Mouse (Mus musculus): ENCODE data around the gene Mapk8ip2.
"Not testable (repeated sequence)": the region's sequence is repeated elsewhere in the genome, so short reads cannot be mapped to it uniquely, and the experiment has no call there.

The Mapk8ip2 gene

GRCm38 (mm10) chr15:89453865-89454478 lies at the start of gene Mapk8ip2:
Gene Mapk8ip2 (plus strand): TSS chr15:89453913.
- DNase-seq: peak in 1 of 2 experiments; percentile 33

- no peak for DNase-seq
These were observed 48.7 kb upstream of the Mapk8ip2 start for GRCm38 (mm10) chr15:89404831-89405623.

- DNase-seq: no peak
These were observed 47.0 kb upstream of the Mapk8ip2 start for GRCm38 (mm10) chr15:89406691-89407090.

DNA sequence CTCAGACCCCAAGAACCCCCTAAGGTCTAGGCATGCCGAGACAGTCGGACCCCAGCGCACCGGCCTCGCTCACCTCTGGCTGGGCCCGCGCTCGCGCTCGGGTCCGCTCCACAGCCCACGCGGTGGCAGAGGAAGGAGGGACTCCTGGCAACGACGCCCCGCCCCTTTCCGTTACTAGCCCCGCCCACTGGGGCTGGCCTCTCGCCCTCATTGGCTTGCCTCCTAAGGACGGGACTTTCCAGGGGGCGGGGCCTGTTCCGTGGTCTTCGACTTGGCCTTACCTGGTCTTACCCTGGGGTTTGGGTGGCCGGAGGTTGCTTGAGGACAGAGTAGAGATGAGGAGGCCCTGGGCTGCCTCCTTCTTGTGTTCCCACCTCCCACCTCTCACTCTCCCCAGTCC lies 43.6 kb upstream of the Mapk8ip2 start, which contains the start of gene Syce3:
TSS of gene Syce3 (minus strand) at position 386 of the 400 bp plus-strand sequence.
- DNase-seq: no peak

DNA sequence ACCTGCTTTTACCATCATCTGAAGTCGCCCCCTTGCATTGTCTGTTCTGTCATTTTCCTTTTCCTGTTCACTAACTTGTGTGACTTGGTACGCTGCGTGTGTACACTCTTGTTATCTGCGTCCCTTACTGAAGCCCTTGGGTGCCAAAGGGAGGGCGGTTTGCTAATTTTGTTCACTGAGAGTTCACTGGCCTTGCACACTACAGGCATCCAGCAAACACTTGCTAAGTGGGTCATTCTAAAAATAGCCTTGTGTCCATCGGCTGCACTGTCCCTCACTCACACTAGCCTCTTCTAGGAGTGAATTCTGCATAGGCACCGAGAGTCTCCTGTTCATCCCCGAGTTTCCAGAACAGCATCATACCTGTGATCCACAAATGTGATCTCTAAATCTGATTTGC lies 38.4 kb upstream of the Mapk8ip2 start:
- no peak for DNase-seq

- DNase-seq: no peak
These were observed 31.8 kb upstream of the Mapk8ip2 start for GRCm38 (mm10) chr15:89421938-89422337.

GRCm38 (mm10) chr15:89424621-89425020 lies 29.1 kb upstream of the Mapk8ip2 start:
- DNase-seq: no peak

- DNase-seq: peak; percentile 41 to 44
These were observed 28.0 kb upstream of the Mapk8ip2 start, which contains the start of gene Cpt1b for GRCm38 (mm10) chr15:89425711-89426121. Gene Cpt1b (minus strand): TSS chr15:89425863.

DNA sequence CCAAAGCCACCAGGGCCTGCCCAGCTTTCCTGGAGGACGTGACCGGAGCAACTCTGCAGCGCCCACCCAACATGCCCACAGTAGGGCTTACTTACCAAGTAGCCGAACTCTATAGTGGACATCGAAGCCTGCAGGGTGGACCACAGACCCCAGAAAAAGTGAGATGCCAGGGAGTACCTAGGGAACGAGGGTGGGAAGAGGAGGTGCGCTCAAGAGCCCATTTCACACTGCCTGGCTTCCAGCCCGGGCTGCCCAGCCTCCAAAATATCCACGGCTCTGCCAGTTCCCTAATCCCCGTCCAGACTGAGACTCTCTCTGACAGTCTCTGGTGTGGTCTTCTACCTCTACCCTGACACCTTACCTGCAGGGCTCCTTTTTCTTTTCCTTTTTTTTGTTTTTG lies 27.0 kb upstream of the Mapk8ip2 start:
- DNase-seq: no peak

- DNase-seq: no peak
These were observed 25.4 kb upstream of the Mapk8ip2 start for GRCm38 (mm10) chr15:89428136-89428790.

GRCm38 (mm10) chr15:89428821-89429351 lies 24.8 kb upstream of the Mapk8ip2 start:
- DNase-seq: no peak

DNA sequence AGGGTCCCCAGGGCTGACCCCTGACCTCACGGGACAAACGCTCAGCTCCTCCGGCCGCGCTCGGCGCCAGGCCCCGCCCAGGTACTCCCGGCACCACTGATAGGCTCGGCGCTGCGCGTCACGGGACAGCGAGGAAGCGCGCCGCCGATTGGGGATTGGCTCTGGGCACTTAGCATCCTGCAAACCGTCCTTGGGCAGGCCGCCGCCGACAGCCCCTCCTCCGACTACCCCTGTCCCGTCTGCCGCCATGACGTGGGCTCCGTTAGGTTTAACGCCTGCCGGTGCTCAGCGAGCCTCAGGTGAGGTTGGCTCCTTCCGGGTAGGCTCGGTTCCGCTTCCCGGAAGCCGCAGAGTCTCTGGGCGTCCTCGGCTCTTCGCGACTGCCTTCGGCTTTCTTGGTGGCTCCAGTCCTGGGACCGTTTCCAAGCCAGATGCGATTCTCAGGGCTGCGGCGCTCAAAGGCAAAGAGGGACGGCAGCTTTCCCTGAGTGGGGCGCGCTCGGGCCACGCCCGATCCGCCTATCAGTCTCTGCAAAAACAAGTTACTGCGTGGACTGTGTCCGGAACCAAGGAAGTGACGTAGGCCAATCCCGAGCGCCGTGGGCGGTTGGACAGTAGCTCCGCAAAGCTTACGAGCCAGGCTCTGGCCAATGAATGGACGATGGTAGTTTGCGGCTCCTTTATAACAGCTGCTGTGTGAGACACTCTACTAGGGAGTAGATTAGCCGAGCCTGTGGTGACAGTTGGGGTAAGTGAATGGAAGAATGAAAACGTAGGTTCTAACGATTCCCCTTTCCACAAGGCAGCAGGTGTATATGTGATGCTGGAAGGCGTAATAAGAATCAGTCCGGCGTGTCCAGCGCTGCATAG lies 24.1 kb upstream of the Mapk8ip2 start, which contains the start of the genes C730034F03Rik, Gm44502 and Chkb:
TSS of gene C730034F03Rik (plus strand) at position 238 of the 870 bp plus-strand sequence.
TSS of gene Gm44502 (minus strand) at position 345 of the 870 bp plus-strand sequence.
TSS of gene Chkb (minus strand) at position 557 of the 870 bp plus-strand sequence.
- DNase-seq: peak; percentile 91 to 95

GRCm38 (mm10) chr15:89430341-89430740 lies 23.4 kb upstream of the Mapk8ip2 start:
- DNase-seq: no peak

DNA sequence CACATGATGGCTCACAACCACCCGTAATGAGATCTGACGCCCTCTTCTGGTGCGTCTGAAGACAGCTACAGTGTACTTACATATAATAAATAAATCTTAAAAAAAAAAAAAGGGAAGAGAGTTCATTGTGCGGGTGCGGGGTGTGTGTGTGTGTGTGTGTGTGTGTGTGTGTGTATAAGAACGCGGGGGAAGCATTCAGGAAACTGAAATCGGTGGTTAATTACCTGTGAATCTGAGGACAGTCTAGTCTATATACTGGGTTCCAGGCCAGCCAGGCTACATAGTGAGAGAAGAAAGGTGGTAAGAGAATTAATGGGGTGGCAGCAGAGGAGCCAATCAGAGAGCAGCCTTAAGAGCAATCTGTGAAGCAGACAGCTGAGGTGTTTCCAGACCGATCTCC lies 22.9 kb upstream of the Mapk8ip2 start:
- not testable (repeated sequence) for DNase-seq

DNA sequence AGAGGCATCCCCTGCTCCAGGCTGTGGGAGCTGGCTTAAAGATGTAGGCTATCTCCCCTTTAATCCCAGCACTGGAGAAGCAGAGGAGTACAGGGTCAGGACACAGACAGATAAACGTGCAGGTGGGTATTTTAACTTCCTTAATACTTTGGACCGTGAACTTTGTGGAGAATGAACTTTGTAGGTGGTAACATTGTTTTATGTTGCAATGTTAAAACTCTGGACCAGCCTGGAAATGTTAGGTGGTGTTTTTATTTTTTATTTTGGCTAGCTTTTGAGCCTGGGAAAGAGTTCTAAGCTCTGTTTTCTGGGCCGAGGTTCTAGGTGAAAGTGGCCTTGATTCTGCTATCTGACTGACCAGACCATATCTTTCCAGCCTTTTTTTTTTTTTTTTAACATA lies 22.4 kb upstream of the Mapk8ip2 start:
- DNase-seq: no peak

GRCm38 (mm10) chr15:89431806-89432205 lies 21.9 kb upstream of the Mapk8ip2 start:
- no peak for DNase-seq

DNA sequence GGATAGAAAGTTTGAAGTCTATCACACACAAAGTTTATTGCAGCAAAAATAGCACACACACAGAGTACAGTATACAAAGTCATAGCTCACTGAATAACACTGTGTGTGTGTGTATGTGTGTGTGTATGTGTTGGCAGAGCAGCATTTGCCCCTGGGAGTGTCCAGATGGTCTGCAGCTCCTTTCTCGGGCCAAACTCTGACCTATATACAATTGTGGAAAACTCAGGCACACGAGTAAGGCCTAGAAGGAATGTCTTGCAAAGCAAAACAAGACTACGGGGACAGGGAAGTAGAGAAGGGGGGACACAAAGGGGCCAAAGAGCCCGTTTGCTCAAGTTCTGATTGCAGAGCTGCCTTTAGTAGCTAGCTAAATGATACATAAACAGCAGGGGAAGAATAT lies 20.8 kb upstream of the Mapk8ip2 start:
- no peak for DNase-seq

DNA sequence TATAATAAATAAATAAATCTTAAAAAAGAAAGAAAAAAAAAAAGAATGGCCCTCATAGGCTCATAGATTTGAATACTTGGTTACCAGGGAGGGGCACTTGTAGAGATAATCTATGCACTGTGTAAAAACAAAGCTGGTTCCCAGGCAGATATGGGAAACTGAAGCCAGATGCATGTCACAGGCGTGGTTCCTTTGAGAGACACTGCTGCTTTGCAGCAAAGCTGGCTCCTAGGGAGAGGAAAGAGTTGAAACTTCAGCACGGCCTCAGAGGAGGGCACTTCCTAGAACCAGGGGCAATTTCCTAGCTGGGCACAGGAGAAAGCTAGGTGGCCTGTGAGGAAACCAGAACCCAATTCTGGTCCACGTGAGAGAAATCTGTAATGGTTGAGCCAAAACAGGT lies 19.6 kb upstream of the Mapk8ip2 start:
- no peak for DNase-seq

DNA sequence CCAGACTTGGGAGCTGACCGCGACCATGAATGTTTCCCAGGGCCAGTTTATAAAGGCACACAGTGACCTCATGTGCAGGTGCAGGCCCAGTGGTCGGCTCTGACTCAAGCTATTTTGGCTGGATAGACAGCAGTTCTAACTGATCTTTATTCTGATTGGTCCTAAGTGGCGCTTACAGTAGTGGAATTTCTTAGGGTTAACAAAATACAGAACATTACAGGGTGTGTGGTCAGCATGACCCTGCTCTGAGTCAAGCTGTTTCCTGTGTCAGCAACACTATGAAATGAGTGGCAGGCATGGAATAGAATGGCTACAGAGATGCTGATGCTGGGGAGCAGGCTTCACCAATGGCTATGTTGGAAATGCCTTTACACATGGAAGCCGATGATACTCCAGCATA lies 17.8 kb upstream of the Mapk8ip2 start:
- no peak for DNase-seq

DNA sequence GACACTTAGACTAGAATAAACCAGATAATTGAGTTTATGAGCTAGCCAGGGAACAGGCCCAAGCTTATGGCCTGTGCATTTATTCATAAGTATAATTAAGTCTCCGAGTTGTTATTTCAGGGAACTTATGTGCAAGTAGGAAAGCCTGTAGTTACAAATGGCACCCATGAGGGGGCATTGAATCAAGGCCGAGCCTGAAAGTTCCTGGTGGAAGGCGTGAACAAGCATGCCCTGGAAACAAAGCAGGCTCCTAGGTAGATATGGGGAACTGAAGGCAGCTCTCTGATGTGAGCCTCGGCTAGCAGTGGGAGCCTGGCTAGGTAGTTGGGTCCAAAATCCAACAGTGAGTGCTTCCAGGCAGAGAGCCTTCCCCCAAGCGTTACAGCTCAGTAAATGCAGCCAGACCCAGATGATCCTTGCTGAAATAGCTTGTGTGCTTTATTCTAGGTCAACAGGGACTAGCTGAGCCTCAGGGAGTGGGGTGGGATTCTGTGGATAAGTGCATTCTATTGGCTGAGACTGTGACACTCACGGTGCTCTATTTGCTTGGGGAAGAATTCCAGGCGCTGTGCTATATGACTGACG lies 11.1 kb upstream of the Mapk8ip2 start:
- no peak for DNase-seq
